In genomic region chr6:54160677-54161076, GRCm38 (mm10) we compare ENCODE assay signal across 11 mouse cellular contexts.
DNase-seq lines count a peak whose midpoint lies in the region; ATAC-seq and TF ChIP-seq lines count a peak whose summit lies in the region.
"Had no signal": no experiment of that assay in that cellular context is flagged by ENCODE, and none has a peak within 500 bp of the region (broad histone marks: within the 10 kb centered on the region; RNA-seq: fewer than 3 reads in every experiment).

No protein-coding gene starts in this region.

- H3K4me2 ChIP-seq in lung, postnatal 0 days (replicated peaks; ENCODE audit: low read depth, low read length), result no peak overlapping the region
- H3K4me2 ChIP-seq: liver, embryonic 13.5 days had no signal

- H3K27me3 ChIP-seq in lung, postnatal 0 days (replicated peaks; ENCODE audit: insufficient read depth, low read length), result 0 out of 2 replicates have a peak, but pooled peaks cover 3% of the 10 kb centered on the region
- H3K27me3 ChIP-seq: liver, embryonic 13.5 days had no signal

- no peaks in the 10 kb centered on the region for H3K9me3 ChIP-seq in lung, postnatal 0 days (ENCODE audit: low read length)
- H3K9me3 ChIP-seq: liver, embryonic 13.5 days had no signal

- no peaks in the 10 kb centered on the region for H3K36me3 ChIP-seq in lung, postnatal 0 days (ENCODE audit: insufficient read depth, low read length)
- H3K36me3 ChIP-seq: G1E; liver, embryonic 13.5 days had no signal

- TF ChIP-seq POLR2A in lung, adult 2 months (IDR thresholded peaks at IDR 0.05; ENCODE audit: borderline replicate concordance, extremely low read depth, low read depth, low read length), result no peak

- TF ChIP-seq CTCF in lung, postnatal 0 days (IDR thresholded peaks at IDR 0.05), result no peak
- no peak for TF ChIP-seq CTCF in lung, adult 2 months (IDR thresholded peaks at IDR 0.05; ENCODE audit: insufficient read depth, low read length)

- TF ChIP-seq EP300 in lung, postnatal 0 days (IDR thresholded peaks at IDR 0.05), result no peak

- no peak overlapping the region for H3K9ac ChIP-seq in lung, postnatal 0 days (replicated peaks; ENCODE audit: low read depth)
- H3K9ac ChIP-seq: liver, embryonic 13.5 days had no signal

- H3K27ac ChIP-seq in lung, postnatal 0 days (ENCODE audit: low read length), result no peak overlapping the region
- H3K27ac ChIP-seq: liver, embryonic 13.5 days had no signal

- WGBS in lung, postnatal 0 days, result 82% methylated on average over 3 of the region's 3 CpGs
- WGBS in lung, adult 2 months, result 85% methylated on average over 3 of the region's 3 CpGs

- H3K4me3 ChIP-seq in lung, postnatal 0 days (ENCODE audit: low read depth, low read length), result no peak overlapping the region
- H3K4me3 ChIP-seq in lung, adult 2 months (replicated peaks; ENCODE audit: extremely low read depth, low read depth, low read length), result no peak overlapping the region
- H3K4me3 ChIP-seq: liver, embryonic 13.5 days had no signal

- DNase-seq in frontal cortex, postnatal 14 days (ENCODE audit: low spot score in 2 of 2), result no peak
- DNase-seq in lung, postnatal 0 days (ENCODE audit: low spot score), result peak; percentile 24
- no peak for DNase-seq in lung, adult 2 months
- DNase-seq in cerebellum, postnatal 36 days, result peak; percentile 42 to 60
- no peak for DNase-seq in spleen, postnatal 36 days (ENCODE audit: low spot score in 2 of 2)
- DNase-seq: kidney, adult 8-10 months; liver, embryonic 13.5 days had no signal

- 0 out of 2 replicates have a peak, but pooled peaks have one; percentile 7 for ATAC-seq in frontal cortex, adult (ENCODE audit: low TSS enrichment)
- ATAC-seq in lung, postnatal 0 days, result peak; percentile 23; the same call in 1 of the 2 replicates
- ATAC-seq in neutrophil, adult 5-6 weeks (ENCODE audit: extremely low read depth, insufficient number of reproducible peaks, low FRiP score, poor library complexity, severe bottlenecking), result peak; percentile 26; the same call in 1 of the 2 replicates
- ATAC-seq in erythroblast, adult 5-6 weeks (replicated peaks; ENCODE audit: low FRiP score, poor library complexity, severe bottlenecking), result no peak

- H3K4me1 ChIP-seq in lung, postnatal 0 days (ENCODE audit: insufficient read depth, low read depth, low read length), result peaks cover 5% of the 10 kb centered on the region; the same call in 1 of the 2 replicates
- H3K4me1 ChIP-seq in lung, adult 2 months (ENCODE audit: control insufficient read depth, insufficient read depth, low read length), result no peaks in the 10 kb centered on the region; the same call in none of the 2 replicates

Comparison
In these comparisons a context has a peak if more than half of its experiments do, and no peak if none do; other contexts are left out.
1. DNase-seq: peak in lung, postnatal 0 days (single experiment) and cerebellum, postnatal 36 days (2 of 2); none in frontal cortex, postnatal 14 days (0 of 2), lung, adult 2 months (single experiment) and spleen, postnatal 36 days (0 of 2).